Mouse (Mus musculus): ENCODE results near the gene Dclk1.

Gene Dclk1

GRCm38 (mm10) chr3:55539811-55540293 lies 297.7 kb downstream of the Dclk1 start:
- no peak for DNase-seq (ENCODE audit: low spot score)

GRCm38 (mm10) chr3:55540406-55541140 lies 298.4 kb downstream of the Dclk1 start:
- no peak for DNase-seq (ENCODE audit: low spot score)

DNA sequence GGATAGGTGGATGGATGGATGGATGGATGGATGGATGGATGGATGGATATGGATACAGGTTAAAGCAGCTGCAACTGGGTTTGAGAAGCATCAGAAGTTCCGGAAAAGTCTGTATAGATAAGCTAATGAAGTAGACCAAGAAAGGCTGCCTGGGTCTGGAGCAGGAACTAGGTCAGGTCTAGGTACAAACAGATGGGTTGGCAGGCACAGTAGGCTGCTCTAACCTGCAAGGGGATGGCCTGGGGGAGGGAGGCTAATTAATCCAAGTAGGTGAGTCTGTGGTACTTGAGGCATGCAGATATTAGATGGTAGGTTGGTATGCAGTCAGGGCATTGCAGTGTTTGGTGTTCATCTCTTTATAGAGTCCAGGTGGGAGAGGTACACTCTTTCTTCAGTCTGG lies 299.6 kb downstream of the Dclk1 start:
- no peak for DNase-seq (ENCODE audit: low spot score)

- DNase-seq (ENCODE audit: low spot score) = peak; percentile 36
Observed at GRCm38 (mm10) chr3:55542310-55542709, 300.1 kb downstream of the Dclk1 start.

GRCm38 (mm10) chr3:55542947-55543346 lies 300.8 kb downstream of the Dclk1 start:
- DNase-seq (ENCODE audit: low spot score) = no peak

GRCm38 (mm10) chr3:55543929-55544684 lies 301.9 kb downstream of the Dclk1 start:
- no peak for DNase-seq (ENCODE audit: low spot score)

DNA sequence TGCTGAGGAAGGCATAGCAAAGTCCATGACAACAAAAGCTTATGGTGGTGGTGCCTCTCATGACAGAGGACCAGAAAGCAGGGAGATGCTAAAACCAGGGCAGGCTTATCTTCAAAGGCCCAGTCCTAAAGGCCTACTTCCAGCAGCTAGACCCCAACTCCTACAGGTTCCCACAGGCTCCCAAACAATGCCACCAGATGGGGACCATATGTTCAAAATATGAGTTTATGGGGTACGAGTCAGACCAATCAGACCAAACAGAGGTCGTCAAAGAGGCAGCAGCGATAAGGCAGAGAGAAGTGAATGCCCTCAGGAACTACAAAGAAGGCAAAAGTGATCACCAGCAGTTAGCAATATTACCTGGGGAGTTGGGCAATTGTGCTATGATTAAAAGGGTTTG lies 303.1 kb downstream of the Dclk1 start:
- DNase-seq (ENCODE audit: low spot score) = no peak

DNA sequence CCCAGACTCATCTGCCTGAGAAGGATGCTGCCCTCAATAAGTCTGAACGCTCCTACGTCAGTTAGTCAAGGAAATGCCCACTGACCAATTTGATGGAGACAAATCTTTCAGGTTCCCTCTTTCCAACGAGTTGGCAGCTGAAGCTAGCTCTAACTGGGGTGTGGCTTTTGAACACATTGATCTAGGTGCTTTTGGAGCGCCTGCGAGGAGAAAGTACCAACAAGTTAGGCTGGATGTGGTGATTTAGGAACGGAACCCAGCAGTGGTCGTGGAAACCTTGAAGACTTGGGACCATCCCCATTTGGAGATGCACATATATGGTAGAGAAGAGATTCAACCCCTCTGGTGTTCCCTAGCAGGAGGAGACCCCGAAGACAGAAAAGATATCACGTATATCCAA lies 303.8 kb downstream of the Dclk1 start:
- DNase-seq (ENCODE audit: low spot score) = no peak

- DNase-seq (ENCODE audit: low spot score) = no peak
Observed at GRCm38 (mm10) chr3:55547106-55547505, 304.9 kb downstream of the Dclk1 start.

- DNase-seq (ENCODE audit: low spot score) = no peak
Observed at GRCm38 (mm10) chr3:55549376-55549775, 307.2 kb downstream of the Dclk1 start.

GRCm38 (mm10) chr3:55550962-55551361 lies 308.8 kb downstream of the Dclk1 start:
- DNase-seq (ENCODE audit: low spot score) = no peak

DNA sequence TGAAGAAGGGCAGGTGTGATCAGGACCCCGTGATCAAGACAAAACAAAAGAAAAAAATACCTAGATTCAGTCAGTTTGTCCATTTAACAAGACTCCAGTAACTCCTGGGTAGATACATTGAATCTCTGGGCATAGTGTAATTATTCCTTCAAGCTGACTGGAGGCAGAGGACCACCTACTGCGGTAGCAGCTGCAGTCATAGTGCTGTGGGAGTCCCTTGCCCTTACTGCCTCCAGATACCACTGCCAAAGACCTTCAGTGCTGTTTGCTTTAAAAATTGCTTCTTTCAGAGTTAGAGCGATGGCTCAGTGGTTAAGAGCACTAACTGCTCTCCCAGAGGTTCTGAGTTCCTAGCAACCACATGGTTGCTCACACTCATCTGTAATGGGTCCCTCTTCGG lies 309.7 kb downstream of the Dclk1 start:
- no peak for DNase-seq (ENCODE audit: low spot score)

DNA sequence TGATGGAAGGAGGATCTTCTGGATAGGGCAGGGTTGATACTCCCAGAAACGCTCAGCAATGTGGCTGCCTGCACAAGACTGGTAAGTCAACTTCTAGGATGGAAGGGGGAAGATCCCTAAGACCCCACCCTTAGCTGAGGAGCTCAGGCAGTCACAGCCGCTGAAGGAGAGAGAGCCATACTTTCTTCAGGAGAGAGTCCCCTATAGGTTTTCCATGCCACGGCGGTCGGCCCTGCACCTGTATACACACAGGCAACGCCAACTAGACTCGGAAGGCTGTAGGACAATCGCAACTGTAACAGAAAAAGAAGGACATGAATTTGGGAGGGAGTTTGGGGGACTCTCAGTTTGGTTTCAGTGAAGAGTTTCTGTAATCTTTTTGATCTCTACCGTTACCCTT lies 310.9 kb downstream of the Dclk1 start:
- DNase-seq (ENCODE audit: low spot score) = no peak

- no peak for DNase-seq (ENCODE audit: low spot score)
Observed at GRCm38 (mm10) chr3:55555848-55556247, 313.7 kb downstream of the Dclk1 start.

- no peak for DNase-seq (ENCODE audit: low spot score)
Observed at GRCm38 (mm10) chr3:55558570-55558969, 316.4 kb downstream of the Dclk1 start.

GRCm38 (mm10) chr3:55567476-55567875 lies 325.3 kb downstream of the Dclk1 start:
- no peak for DNase-seq (ENCODE audit: low spot score)

GRCm38 (mm10) chr3:55569539-55569938 lies 327.4 kb downstream of the Dclk1 start:
- no peak for DNase-seq (ENCODE audit: low spot score)

DNA sequence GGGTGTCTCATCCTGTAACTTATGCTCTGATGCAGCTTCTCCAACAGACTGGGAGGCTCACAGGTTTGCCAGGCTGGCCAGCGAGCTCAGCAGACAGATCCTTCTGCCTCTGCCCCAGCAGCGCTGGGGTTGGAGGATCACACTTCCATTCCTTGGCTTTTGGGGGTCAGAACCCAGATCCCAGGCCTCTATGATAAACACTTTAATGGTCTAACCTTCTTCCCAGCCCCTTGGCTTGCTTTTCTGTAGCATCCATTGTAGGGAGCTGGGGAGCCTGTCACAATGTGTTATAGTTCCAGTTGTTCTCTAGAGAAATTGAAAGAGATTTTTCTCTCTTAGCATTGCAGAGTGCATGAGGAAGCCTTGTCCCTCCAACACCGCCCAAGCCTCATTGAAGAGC lies 328.9 kb downstream of the Dclk1 start:
- DNase-seq (ENCODE audit: low spot score) = no peak

GRCm38 (mm10) chr3:55571552-55572296 lies 329.6 kb downstream of the Dclk1 start:
- DNase-seq (ENCODE audit: low spot score) = peak; percentile 29

- no peak for DNase-seq (ENCODE audit: low spot score)
Observed at GRCm38 (mm10) chr3:55572297-55572681, 330.1 kb downstream of the Dclk1 start.

GRCm38 (mm10) chr3:55574003-55574402 lies 331.8 kb downstream of the Dclk1 start:
- DNase-seq (ENCODE audit: low spot score) = peak; percentile 35

DNA sequence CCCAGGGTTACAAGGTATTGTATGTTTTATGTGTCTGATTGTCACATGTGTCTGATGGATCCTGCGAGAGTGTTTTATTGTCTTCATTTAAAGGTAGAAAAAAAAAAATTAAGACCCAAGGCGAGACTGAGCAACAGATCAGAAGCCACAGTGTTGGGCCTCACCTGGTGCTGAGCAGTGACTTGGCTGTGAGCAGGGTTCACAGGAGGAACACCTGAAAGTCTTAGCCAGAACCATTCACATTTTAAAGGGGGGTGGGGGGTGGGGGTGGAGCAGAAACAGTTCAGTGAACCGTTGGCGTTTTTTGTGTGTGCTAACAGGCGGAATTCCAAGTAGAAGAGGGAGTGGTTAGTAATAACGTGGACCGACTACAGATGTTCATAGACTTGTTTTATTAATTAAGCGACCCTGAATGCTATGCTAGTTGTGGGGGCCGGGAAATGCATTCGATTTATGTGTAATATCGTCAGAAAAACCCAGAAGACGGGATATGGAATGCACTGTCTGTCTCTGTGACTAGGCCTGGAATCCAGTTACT lies 345.3 kb downstream of the Dclk1 start:
- no peak for DNase-seq (ENCODE audit: low spot score)

All from urinary bladder, postnatal 14 days (tissue).